Mouse (Mus musculus): ENCODE results near the gene Ufm1. TPM values are rescaled to one million over a fixed set of nuclear protein-coding genes. Genes with fewer than 3 reads are reported as not detected.

The Ufm1 gene
- 44.0 TPM for polyA plus RNA-seq (2017; shearing (Covaris generic))

DNA sequence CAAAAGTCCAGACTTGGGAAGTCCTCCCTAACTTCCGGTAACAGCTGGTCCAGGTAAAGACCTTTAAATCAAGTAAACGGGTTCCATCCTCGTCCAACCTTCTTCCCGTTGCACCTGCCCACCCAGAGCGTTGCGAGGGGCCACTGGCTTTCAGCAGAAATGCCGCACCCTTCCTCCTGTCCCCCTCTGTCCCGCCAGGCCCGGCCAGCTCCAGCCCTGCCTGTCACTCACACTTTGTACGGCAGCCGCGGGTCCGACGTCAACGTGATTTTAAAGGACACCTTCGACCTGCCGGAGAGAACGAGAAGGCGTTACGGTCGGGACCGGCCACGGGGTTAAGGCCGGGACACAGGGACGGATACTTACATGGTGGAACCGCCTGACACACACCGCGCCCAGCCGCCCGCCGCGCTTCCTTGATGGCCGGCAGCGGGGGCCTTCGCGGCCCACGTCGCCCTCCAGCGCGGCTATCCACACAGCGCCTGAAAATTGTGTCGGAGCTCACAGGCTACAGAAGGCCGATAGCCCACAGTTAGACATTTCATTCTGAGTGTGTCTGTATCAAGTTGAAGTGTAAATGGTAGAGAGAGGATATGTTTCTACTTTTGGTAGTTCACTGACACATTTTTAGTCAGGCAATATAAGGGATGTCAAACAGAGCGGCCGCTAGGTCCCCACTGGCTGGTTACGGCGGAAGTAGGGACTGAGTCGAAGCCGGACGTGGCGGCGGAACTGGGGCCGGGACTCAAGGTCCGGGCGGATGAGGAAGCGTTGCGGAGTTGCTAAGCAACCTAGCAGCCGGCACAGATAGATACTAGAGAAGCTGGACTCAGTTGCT lies at the start of gene Ufm1:
Ufm1 (minus strand) TSS at position 448 of the 838 bp plus-strand sequence.

DNA sequence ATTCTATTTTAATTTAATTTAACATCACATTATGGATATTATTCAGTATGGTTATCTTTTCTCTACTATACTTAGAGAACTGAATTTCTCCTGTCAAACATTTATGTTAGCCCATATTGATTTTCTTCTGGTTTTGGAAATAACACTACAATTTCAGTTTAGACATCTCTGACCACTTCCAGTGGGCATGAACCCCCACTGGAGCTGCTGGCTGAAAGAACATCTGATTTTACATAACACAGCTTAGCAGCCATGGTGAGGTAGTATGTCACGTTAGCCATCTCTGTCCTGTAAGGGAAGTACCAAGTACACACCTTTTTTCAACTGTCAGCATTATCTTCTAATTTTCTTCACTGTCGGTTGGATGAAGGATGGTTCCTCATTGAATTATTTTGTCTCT lies 18.8 kb downstream of the Ufm1 start, which contains the start of gene Gm10985:
Gm10985 (plus strand) TSS at position 301 of the 400 bp plus-strand sequence.

Other genes starting within 250 kb of the Ufm1 start
- not detected for gene Frem2, start 206.5 kb downstream of the Ufm1 start, polyA plus RNA-seq (2017; shearing (Covaris generic))
- gene Gm10985, start 18.7 kb downstream of the Ufm1 start, polyA plus RNA-seq (2017; shearing (Covaris generic)), result not detected

All from naive thymus-derived CD4-positive, alpha-beta T cell, adult 5 months (primary cell).